Mouse (Mus musculus) MEL (cell line): ENCODE results near the gene Ttc3. TPM values are rescaled to one million over a fixed set of nuclear protein-coding genes. Genes with fewer than 3 reads are reported as not detected.
"Not testable (repeated sequence)": the region's sequence is repeated elsewhere in the genome, so short reads cannot be mapped to it uniquely, and the experiment has no call there.

Experiments used
- DNase-seq: peaks from one replicate; pipeline ENCODE4 v3.0.0; 2011; ENCODE audit warnings: low read depth, low spot score
- H3K27ac ChIP-seq: 2 replicates; pipeline ENCODE4 v1.5.1; 2012; ENCODE audit warnings: low read depth, mild to moderate bottlenecking, control low read depth, low read length, moderate library complexity; ENCODE audit not compliant: control insufficient read depth
- H3K27me3 ChIP-seq, 2 experiments: fragments of 150-350 bp in 1 of 2; sonication (generic) in 1 of 2; 2 replicates each; pipeline ENCODE4 v1.6.1; 2012; ENCODE audit warnings: low read length in 2 of 2, mild to moderate bottlenecking in 2 of 2, improper control_type of control experiment in 1 of 2, moderate library complexity in 1 of 2; ENCODE audit not compliant: insufficient read depth in 2 of 2, control insufficient read depth in 1 of 2
- H3K36me3 ChIP-seq, 2 experiments: 2 replicates each; pipeline ENCODE4 v1.6.1; 2012 to 2014; ENCODE audit warnings: low read length in 2 of 2, improper control_type of control experiment in 1 of 2, inconsistent platforms in 1 of 2, mild to moderate bottlenecking in 1 of 2; ENCODE audit not compliant: insufficient read depth in 2 of 2, control insufficient read depth in 1 of 2
- H3K4me1 ChIP-seq, 2 experiments: fragments of 150-350 bp in 1 of 2; sonication (generic) in 1 of 2; 2 replicates each; pipeline ENCODE4 v1.6.1; 2012; ENCODE audit warnings: low read length in 2 of 2, improper control_type of control experiment in 1 of 2, mild to moderate bottlenecking in 1 of 2; ENCODE audit not compliant: insufficient read depth in 2 of 2, control insufficient read depth in 1 of 2
- H3K4me3 ChIP-seq, 2 experiments: fragments of 150-350 bp in 1 of 2; sonication (generic) in 1 of 2; 2 replicates each; pipeline ENCODE4 v1.5.1; 2012; ENCODE audit warnings: low read depth in 2 of 2, low read length in 2 of 2, mild to moderate bottlenecking in 2 of 2, moderate library complexity in 2 of 2, control low read depth in 1 of 2, improper control_type of control experiment in 1 of 2; ENCODE audit not compliant: control insufficient read depth in 1 of 2, insufficient read depth in 1 of 2
- H3K79me2 ChIP-seq: 2 replicates; pipeline ENCODE4 v1.6.1; 2012; ENCODE audit warnings: mild to moderate bottlenecking, low read length, moderate library complexity; ENCODE audit not compliant: control insufficient read depth, poor library complexity, insufficient read depth
- H3K9ac ChIP-seq: 2 replicates; pipeline ENCODE4 v1.6.1; 2012; ENCODE audit warnings: low read depth, mild to moderate bottlenecking, control low read depth, low read length, moderate library complexity; ENCODE audit not compliant: control insufficient read depth, poor library complexity, severe bottlenecking
- H3K9me3 ChIP-seq: fragments of 150-350 bp; sonication (generic); replicated peaks from 2 replicates; pipeline ENCODE4 v1.6.1; 2012; ENCODE audit warnings: mild to moderate bottlenecking, low read length, improper control_type of control experiment, moderate library complexity; ENCODE audit not compliant: insufficient read depth
- CHD2 ChIP-seq: IDR thresholded peaks from 2 replicates; pipeline ENCODE4 v1.6.1; 2011; ENCODE audit warnings: low read length, improper control_type of control experiment
- EP300 ChIP-seq, 2 experiments: IDR thresholded peaks; 2 replicates each; pipeline ENCODE4 v1.6.1; 2011; ENCODE audit warnings: improper control_type of control experiment in 2 of 2, low read length in 2 of 2, low read depth in 1 of 2, mild to moderate bottlenecking in 1 of 2
- JUND ChIP-seq: IDR thresholded peaks from 2 replicates; pipeline ENCODE4 v1.6.1; 2011; ENCODE audit warnings: low read depth, mild to moderate bottlenecking, improper control_type of control experiment, low read length
- KAT2A ChIP-seq: conservative IDR thresholded peaks from 2 replicates; pipeline ENCODE4 v1.6.1; 2012; ENCODE audit warnings: low read depth, low read length, improper control_type of control experiment, inconsistent platforms
- MAFK ChIP-seq: IDR thresholded peaks from 2 replicates; pipeline ENCODE4 v1.6.1; 2011; ENCODE audit warnings: low read depth, mild to moderate bottlenecking, low read length, improper control_type of control experiment, borderline replicate concordance
- MAZ ChIP-seq: IDR thresholded peaks from 2 replicates; pipeline ENCODE4 v1.6.1; 2012; ENCODE audit warnings: low read depth, mild to moderate bottlenecking, inconsistent platforms, low read length, improper control_type of control experiment
- NELFE ChIP-seq: IDR thresholded peaks from 2 replicates; pipeline ENCODE4 v1.6.1; 2011; ENCODE audit warnings: low read depth, low read length, improper control_type of control experiment
- POLR2AphosphoS5 ChIP-seq: IDR thresholded peaks from 2 replicates; pipeline ENCODE4 v1.6.1; 2012; ENCODE audit warnings: low read depth, borderline replicate concordance, mild to moderate bottlenecking, inconsistent platforms, low read length, moderate library complexity, mixed read lengths
- RCOR1 ChIP-seq: IDR thresholded peaks from 2 replicates; pipeline ENCODE4 v1.6.1; 2012; ENCODE audit warnings: low read depth, mild to moderate bottlenecking, inconsistent platforms, low read length, improper control_type of control experiment
- TBP ChIP-seq: IDR thresholded peaks from 2 replicates; pipeline ENCODE4 v1.8.0; 2011; ENCODE audit warnings: low read depth, low read length, improper control_type of control experiment
- USF2 ChIP-seq, 2 experiments: IDR thresholded peaks; 2 replicates each; pipeline ENCODE4 v1.6.1; 2011 to 2012; ENCODE audit warnings: improper control_type of control experiment in 2 of 2, low read length in 2 of 2, borderline replicate concordance in 1 of 2, inconsistent platforms in 1 of 2, low read depth in 1 of 2, mild to moderate bottlenecking in 1 of 2; ENCODE audit not compliant: insufficient read depth in 1 of 2
- ZNF384 ChIP-seq: IDR thresholded peaks from 2 replicates; pipeline ENCODE4 v1.6.1; 2012; ENCODE audit warnings: low read depth, mild to moderate bottlenecking, inconsistent platforms, low read length, improper control_type of control experiment
- polyA plus RNA-seq, 2 experiments: library from polyadenylated mRNA; stranded (reverse) in 1 of 2; unstranded in 1 of 2; fragments of >175 nt in 1 of 2; fragments of >200 nt in 1 of 2; gene quantifications; 2 replicates each; pipeline versions ENCODE4 v1.2.1 to v1.2.4; 2012; ENCODE audit warnings: low replicate concordance in 2 of 2, low read depth in 1 of 2; ENCODE audit not compliant: insufficient read length in 2 of 2, insufficient read depth in 1 of 2, missing spikeins in 1 of 2
- total RNA-seq: library from RNA; depleted of rRNA; stranded (reverse); fragments of 300-350 nt; gene quantifications from 2 replicates; pipeline ENCODE4 v1.2.3, GENCODE M21; 2012

Ttc3 gene
- total and polyA plus RNA-seq, 3 experiments = 46.4 to 352 (median 47.5) TPM

DNA sequence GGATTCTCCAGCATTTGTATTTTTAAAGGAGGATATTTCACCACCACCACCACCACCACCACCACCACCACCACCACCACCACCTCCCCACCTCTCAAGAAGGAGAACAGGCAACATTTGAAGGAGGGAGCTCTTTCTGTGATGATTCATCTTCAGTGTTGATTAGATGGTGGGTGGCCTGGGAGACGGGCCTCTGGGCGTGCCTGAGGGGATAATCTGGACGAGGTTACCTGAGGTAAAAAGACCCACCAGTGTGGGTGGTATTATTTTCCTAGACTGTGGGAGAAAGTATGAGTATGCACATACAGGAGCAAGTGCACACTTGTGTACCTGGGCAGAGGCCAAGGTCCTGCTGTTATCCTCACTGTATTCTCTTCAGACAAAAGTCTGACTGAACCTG, 93.6 kb downstream of the Ttc3 start:
- H3K36me3 ChIP-seq = peaks cover 0 to 20% of the 10 kb centered on the region in 2 experiments; a peak in 2 of 4 replicates
- no peak overlapping the region for H3K9ac ChIP-seq
- no peaks in the 10 kb centered on the region for H3K4me1 ChIP-seq
- no peak for TF ChIP-seq EP300 (IDR thresholded peaks at IDR 0.05; ENCODE audit: low read depth in 1 of 2, low read length in 2 of 2)
- no peak for TF ChIP-seq TBP
- TF ChIP-seq POLR2AphosphoS5 = no peak
- TF ChIP-seq ZNF384 = no peak
- TF ChIP-seq JUND = no peak
- TF ChIP-seq, all 39 proteins: peak for 0
- no peak for DNase-seq
- H3K79me2 ChIP-seq = no peaks in the 10 kb centered on the region
- H3K27me3 ChIP-seq = no peaks in the 10 kb centered on the region
- no peak overlapping the region for H3K27ac ChIP-seq
- no peaks in the 10 kb centered on the region for H3K9me3 ChIP-seq
- no peak overlapping the region for H3K4me3 ChIP-seq

DNA sequence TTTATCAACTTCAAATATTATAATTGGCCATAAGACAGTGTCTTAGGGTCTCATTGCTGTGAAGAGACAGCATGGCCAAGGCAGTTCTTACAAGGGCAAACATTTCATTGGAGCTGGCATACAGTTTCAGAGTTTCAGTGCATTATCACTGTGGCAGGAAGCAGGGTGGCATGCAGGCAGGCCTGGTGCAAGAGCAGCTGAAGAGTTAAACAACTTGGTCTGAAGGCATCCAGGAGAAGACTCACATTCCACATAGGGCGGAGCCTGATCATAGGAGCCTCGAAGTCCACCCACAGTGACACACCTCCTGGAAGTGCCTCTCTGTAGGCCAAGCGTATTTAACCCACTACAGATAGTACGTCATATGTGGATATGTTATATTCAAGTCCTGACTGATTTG, 95.5 kb downstream of the Ttc3 start:
- peaks cover 0 to 18% of the 10 kb centered on the region in 2 experiments; a peak in 2 of 4 replicates for H3K36me3 ChIP-seq
- H3K79me2 ChIP-seq = no peaks in the 10 kb centered on the region
- H3K4me1 ChIP-seq = no peaks in the 10 kb centered on the region
- TF ChIP-seq KAT2A (no peak), EP300 (IDR thresholded peaks at IDR 0.05; ENCODE audit: low read depth in 1 of 2, low read length in 2 of 2) (no peak), MAFK (no peak), USF2 (IDR thresholded peaks at IDR 0.05; ENCODE audit: borderline replicate concordance in 1 of 2, insufficient read depth in 1 of 2, low read depth in 1 of 2, low read length in 2 of 2) (no peak), MAZ (no peak), RCOR1 (no peak), POLR2AphosphoS5 (no peak), NELFE (no peak), CHD2 (no peak)
- no peak overlapping the region for H3K9ac ChIP-seq
- no peak overlapping the region for H3K27ac ChIP-seq
- no peaks in the 10 kb centered on the region for H3K9me3 ChIP-seq
- no peak overlapping the region for H3K4me3 ChIP-seq
- H3K27me3 ChIP-seq = no peaks in the 10 kb centered on the region
- no peak for DNase-seq

DNA sequence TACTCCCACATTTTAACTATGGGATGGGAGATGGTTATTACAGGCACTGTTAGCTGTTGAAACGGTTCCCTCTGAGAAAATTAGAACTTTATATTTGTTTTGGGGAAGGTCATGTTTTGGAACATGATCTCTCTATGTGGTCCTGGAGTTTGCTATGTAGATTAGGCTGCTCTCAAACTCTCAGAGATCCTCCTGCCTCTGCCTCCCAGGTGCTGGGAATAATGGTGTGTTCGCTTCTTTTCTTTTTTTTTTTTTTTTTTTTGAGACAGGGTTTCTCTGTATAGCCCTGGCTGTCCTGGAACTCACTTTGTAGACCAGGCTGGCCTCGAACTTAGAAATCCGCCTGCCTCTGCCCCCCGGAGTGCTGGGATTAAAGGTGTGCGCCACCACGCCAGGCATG, 95.9 kb downstream of the Ttc3 start:
- H3K9me3 ChIP-seq, H3K79me2 ChIP-seq, H3K4me1 ChIP-seq, DNase-seq, H3K9ac ChIP-seq, H3K4me3 ChIP-seq, H3K27ac ChIP-seq, H3K27me3 ChIP-seq: not testable (repeated sequence)
- peaks cover 0 to 18% of the 10 kb centered on the region in 2 experiments; a peak in 2 of 4 replicates for H3K36me3 ChIP-seq
